Mouse (Mus musculus): ENCODE data around the gene A230072I06Rik.

The A230072I06Rik gene

DNA sequence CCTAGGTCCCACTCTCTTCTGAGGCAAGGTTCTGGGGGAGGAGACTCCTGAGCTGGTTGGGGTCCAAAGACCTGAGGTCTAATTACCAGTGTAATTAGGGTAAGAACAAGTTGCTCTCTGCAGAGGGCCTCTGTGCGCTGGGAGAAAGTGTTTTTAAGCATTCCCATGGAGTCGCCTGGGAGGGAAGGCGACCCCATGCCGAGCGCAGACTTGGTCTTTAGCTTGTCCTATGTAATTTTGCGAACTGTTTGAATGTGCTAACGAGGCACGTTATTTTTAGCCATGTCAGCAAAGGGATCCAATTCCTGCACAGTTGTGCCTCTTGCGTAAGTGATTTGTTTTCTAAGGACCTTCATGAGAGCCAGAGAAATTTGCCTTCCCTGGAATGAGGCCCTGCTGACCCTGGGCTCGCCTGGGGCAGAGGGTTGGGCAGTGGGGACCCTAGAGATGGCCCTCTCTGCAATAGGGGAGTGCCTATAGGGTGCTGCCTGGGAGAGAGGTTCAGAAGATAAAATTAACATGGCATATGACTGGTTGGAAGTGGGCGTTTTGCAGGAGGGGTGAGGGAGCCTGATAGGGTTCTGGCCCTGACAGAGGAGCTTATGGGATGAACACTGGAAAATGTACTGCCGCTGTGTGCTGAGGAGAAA is at the start of gene A230072I06Rik:
TSS of gene A230072I06Rik (plus strand) at position 157 of the 650 bp plus-strand sequence.
- no peak for DNase-seq (ENCODE audit: low spot score in 2 of 2)

DNA sequence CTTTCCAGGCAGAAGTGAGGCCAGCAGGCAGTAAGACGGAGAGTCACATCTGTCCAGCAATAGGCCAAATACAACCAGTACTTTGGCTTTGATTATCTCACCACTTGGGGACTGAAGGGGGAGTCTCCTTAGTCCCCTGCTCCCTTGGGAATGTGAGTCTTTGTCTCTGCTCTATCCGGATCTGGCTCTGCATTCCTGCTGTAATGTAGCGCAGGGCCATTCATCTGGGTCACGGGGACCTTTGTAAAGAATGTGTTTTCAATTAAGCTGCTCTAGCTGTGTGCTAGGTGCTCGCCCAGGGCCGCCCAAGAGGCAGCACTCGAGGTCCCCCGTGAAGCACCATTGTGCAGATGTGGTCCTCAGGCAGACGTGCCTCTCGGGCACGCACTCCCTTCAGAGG is 44.6 kb upstream of the A230072I06Rik start:
- no peak for DNase-seq (ENCODE audit: low spot score in 2 of 2)

DNA sequence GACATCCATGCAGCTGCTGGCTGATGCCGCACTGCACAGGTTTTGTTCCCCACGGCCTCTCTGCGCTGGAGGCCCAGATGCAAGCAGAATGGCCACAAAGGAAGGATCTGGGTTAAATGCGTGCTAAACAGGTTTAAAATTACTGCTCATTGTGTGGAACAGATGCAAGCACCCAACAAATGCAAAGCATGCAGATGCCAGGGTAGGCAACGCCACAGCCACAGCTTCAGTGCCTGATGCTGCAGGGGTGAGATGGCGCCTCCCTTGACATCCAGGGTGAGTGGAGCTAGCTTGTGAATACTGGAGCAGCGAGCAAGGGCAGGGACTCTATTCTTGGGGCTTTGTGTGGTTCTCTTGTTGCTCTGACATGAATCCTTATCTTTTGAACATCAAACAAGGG is 39.8 kb upstream of the A230072I06Rik start:
- no peak for DNase-seq (ENCODE audit: low spot score in 2 of 2)

DNA sequence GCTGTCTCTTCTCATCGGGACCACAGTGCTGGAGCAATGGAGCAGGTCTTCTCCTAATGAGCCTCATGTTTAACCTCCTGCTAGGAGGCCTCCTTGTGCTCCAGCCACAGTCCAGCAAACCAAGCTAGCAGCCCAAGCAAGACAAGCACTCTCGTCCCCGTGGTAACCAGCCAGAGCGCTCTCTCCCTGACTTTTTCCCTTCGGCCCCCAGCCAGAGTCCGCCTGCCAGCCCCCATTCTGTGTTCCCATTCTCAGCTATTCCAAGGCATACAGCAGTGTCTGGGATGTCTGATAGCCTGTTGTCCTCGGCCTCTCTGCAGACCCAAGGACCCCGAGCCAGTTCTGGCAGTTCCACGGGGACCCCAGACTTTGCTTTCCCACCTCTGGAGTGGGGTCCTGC is 38.5 kb upstream of the A230072I06Rik start:
- DNase-seq (ENCODE audit: low spot score in 2 of 2) = no peak

DNA sequence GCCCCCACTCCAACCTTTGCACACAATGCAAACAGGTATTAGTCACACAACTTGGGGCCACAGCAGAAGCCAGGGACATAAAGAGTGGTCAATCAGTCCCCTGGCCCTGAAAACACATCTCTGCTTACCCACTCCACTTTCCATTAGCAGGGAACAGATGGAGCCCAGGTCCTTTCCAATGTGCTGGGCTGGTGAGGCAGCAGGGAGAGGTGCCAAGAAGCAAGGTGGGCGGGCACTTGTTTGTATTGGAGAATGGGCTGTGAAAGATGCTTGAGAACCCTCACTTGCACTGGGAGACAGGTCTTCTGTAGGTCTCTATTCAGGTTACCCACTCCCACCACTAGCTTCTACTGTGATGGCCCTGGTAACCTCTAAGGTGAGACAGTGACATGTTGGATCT is 34.9 kb upstream of the A230072I06Rik start:
- DNase-seq (ENCODE audit: low spot score in 2 of 2) = no peak

DNA sequence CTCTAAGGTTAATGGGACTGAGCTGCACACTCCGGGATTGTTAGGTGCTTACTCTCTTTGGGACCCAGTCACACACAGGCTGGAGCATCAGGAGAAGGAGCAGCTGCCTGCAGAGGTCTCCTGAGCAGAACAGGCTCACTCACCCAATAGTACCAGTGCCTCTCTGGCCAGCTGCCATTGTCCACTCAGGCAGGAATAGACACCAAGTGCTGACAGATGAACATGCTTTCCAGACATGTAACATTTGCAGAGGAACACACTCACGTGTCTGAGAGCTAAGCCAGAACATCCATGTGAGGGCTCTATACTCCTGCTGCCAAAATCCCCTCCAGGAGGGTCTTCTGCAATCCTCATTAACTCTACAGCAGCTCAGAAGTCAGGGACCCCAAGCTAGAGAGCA is 18.7 kb upstream of the A230072I06Rik start:
- DNase-seq (ENCODE audit: low spot score in 2 of 2) = no peak

DNA sequence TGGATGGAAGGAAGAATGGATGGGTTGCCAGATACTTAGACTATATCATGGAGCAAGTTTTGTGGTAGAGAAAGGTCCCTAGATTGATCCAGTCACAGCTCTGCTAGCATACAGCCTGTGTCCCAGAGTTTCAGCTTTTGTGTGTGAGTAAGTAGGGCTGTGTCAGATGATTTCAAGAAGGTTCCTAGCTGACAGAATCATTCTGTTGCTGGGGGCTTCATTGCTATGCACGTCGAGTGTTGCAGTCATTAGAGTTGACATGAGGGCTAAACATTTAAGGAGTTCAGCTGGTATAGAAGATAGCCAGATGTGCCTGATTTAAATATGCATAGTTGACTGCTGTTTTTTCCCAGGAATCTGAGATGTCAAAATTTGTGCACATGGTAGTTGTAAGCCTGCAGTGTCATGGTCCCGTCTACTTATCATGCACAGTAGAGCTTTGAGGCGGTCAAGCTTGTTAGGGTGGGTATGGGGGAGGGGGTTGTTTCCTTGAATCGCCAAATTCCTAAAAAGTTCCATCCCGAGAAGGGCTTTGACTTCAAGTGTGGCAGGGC is 18.1 kb upstream of the A230072I06Rik start:
- no peak for DNase-seq (ENCODE audit: low spot score in 2 of 2)

DNA sequence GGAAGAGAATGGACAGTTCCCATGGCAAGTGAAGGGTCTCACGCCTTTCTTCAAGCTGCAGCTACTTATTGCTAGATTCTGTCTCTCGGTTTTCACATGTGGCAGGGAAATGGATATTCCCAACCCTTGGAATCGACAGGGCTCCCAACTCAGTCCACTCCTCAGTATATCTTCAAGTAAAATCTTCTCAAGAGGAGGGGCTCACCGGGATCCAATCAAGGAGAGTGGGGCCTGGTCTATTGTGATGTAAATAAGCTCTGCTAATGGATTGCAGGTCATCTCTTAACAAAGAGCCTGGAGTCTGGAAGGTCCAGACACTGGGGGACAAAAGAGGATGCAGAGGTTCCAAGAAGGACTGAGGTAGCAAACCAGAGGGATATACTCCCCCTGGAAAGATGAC is 17.1 kb upstream of the A230072I06Rik start:
- DNase-seq (ENCODE audit: low spot score in 2 of 2) = no peak

DNA sequence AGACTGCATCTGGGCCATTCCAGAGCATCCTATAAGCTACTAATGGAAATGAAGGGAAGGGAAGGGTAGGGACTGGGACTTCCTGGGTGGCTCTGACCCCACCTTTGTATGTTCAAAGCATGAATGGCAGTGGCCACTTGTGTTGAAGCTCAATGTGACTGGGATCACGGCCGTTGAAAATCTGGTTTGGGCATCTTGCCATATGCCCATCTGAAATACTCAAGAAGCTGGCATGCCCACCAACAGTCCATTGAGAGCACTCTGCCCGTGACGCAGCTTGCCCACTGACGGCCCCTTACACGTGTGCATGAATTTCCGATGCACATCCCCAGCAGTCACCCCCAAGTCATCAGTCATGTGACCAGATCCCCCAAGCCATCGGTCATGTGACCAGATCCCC is 13.6 kb upstream of the A230072I06Rik start:
- no peak for DNase-seq (ENCODE audit: low spot score in 2 of 2)

DNA sequence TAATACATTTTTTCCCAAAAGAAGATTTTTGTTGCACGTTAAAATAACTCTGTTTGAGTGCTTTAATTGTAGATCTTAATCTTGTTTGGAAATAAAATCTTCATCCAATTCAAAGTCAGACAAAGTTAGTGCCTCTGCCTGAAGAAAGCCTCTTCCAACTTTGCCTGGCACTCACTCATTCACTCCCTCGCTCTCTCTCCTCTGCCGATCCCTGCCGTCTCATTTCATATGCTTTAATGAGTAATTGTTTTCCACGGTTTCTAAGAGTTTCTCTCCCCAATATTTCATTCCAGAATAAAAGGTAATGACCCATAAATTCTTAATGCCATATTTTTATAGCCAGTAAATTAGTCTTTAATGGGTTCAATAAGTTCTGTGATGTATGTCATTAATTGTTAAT is 10.8 kb upstream of the A230072I06Rik start:
- no peak for DNase-seq (ENCODE audit: low spot score in 2 of 2)

DNA sequence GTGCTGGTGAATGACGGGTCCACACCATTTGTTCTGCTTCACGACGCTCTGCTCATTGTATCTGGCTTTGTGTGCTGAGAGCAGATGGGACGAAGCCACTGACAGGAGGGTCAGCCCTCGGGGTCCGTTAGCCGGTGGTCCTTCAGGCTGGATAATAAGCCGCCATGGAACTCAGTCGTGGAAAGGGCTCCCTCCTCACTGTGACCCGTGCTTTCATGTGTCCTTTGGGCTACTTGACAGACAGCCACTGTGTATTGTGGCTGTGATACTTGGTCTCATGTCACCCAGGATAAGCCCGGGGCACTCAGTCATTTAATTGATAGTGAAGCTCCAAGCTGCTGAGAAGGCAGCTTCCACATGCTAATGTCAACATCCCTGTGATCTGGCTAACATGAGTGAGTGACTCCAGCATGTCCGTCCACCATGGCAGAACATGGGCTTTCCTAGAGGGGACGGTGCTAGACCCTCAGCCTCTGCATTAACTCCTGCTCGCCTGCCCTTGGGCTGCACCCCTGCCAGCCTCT is 10.3 kb upstream of the A230072I06Rik start:
- no peak for DNase-seq (ENCODE audit: low spot score in 2 of 2)

DNA sequence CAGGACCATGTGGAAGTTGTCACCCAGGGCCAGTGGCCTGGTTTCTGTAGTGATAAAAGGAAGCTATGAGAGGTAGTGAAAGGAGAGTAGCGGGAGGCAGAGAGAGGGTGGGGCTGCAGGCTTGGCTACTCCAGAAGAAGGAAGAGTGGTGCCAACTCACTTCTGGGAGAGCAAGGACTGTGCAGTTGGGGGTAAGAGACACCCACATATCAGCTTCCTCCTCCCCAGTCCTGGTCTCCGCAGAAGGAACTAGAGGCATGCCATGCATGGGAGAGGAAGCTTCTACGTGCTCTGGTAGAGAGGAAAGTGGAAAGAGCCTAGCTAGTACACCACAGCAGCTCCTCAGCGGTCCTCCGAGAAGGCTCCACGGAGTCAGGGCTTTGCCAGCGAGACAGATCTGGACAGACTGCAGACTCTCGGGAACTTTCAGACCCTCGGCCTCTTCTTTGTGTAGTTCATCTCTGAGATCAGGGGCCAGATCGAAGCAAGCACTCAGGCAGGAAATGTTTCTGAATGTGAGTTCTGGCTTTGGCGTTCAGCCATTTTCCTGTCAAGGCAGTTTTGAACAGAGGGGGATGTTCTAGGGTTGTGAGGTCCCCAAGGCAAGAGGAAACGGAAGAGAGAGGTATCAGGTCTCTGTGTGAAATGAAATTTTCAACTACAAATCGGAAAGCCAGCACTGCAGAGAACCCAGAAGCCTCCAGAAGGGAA is 1.0 kb downstream of the A230072I06Rik start:
- DNase-seq (ENCODE audit: low spot score in 2 of 2) = no peak

DNA sequence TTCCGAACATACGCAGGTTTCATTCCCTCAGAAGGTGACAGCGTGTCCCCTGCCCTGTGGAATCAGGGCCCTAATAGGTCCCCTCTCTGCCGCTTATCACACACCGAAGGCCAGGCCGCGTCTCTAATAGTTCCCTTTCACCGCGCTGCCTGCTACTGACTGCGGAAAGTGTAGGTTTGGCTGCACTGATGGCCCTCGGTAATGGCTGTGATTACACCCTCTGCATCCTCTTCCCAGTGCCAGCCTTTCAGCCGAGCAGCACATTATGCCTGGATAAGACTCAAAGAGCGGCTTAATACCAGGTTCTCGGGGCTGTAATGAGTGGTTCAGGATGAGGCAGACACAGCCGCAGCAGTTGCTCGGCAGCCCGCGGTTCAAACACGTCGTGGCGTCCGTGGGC is 3.5 kb downstream of the A230072I06Rik start:
- DNase-seq (ENCODE audit: low spot score in 2 of 2) = no peak

DNA sequence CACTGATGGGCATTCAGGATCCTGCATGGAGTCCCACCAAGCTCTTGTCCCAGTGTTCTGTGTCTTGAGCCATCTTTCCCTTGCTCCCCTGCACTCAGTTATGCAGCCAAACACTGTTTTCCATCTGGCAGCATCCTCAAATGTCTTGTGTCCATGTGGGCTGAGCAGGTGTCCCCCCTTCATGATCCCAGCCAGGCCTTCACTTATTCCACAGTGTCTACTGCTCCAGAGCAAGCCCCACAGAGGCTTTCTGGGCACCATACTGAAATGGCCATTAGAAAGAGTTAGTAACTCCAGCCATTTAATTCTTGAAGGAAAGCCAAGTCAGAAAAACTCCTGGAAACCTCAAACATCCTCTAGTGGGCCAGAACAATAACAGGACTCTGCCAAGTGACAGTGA is 11.9 kb downstream of the A230072I06Rik start:
- no peak for DNase-seq (ENCODE audit: low spot score in 2 of 2)

DNA sequence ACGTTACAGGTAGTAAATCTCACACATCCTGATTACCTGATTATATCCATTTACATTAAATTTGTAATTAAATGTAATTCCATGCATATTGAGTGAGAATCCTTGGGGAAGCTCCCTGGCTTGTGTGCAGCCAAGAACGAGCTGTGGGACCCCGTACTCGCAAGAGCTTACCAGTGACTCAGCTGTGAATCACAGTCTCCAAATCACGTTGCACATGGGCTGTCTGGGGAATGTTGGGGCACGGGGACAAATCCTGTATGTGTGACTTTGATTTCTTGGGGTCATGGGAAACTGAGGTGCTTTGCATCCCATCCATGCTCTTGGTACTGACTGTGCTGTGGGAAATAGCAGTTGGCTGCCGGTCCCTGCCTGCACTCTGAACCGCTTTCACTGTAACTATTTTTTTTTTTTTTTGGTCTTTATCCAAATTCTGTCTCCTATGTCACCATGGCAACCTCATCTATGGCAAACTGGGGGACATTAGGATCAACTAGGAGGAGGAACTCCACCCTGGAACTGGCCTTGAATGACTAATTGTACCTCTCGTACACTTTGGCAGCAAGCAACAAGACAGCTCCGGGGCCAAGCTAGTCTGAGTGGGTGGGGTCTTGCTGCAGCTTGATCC is 19.8 kb downstream of the A230072I06Rik start:
- peak in 1 of 2 experiments; percentile 9 for DNase-seq (ENCODE audit: low spot score in 2 of 2)

DNA sequence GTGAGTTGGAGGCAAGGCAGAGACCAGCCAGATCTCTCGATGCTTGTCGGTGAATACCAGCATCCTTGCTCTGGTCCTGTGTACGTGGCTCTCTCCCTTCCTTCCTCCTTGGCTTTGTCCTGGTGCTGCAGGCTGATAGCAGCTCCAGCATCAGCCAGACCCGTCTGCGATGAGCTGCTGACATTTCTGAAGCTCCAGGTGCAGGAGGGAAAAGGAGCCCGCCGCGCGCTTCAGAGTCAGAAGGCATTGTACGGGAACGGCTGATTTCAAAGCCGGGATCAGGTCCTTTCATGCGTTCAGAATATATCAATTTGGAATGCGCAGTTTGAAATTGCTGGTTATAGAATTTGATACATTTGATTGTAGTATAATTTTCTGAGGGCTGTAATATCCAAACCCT is 23.4 kb downstream of the A230072I06Rik start:
- DNase-seq (ENCODE audit: low spot score in 2 of 2) = no peak

DNA sequence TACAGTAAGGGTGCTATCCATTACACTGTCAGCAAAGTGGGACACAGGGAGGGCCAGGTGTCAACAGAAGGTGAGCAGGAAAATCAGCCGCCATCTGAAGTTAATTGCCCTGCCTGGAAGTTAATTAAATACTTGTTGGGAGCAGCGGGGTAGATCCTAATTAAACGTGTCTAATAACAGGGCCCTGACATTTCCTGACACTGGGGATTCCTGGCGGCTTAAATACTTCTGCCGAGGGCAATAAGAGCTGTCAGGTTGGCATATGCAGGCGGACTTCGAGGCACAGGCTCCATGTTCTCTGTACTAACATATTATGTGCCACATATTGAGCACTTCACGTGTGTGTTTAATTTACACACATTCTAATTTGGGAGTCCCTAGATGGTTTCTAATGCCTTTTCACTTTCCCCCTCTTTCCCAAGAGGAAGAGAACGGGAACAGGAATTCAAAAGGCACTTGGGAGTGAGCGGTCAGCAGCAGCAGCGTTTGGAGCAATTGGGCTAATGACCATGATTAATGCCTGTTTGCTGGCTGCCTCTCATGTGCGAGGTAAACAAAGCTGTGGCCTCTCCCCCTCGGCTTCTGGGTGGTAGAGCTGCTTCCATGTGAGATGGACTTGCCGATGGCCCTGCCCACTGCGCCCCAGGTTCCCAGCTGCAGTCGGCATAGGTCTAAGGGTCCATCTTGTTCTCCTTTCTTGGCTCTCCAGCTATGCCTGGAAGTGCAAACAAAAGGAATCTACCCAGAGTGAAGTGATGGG is 34.5 kb downstream of the A230072I06Rik start:
- DNase-seq (ENCODE audit: low spot score in 2 of 2) = no peak

DNA sequence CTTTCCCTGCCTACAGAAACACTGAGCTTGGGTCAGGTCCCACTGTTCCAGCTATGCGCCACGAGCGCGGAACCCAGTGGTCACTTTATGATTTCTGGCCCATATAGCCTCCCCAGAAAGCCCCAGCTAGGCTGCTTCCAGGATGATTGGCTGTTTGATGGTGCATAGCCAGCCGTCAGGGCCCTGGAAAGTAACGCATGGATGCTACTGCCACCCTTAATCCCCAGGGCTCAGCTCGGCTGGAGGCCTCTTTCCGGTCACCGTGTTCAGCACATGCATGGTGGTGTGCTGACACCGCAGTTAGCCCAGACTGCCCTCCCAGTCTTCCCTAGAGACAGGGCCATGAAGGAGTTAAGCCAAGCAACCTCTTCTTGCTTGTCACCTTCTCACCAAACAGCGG is 35.6 kb downstream of the A230072I06Rik start:
- DNase-seq (ENCODE audit: low spot score in 2 of 2) = no peak

DNA sequence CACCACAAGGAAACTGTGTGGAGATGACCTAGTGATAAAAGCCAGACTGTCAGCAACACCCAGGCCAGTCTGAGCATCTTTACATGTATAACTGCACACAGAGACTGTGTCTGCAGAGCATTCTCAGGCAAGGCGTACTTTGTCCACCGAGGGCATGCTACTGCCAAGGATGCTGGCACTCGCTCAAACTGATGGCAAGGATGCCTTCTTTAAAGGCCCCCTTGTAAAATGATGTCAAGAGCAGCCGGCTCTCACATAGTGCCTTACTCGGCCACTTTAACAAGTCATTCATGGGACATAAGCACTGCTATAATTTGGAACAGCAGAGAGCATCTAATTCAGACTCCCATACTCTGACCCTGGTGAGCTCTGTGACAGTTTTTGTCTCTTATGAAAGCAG is 36.6 kb downstream of the A230072I06Rik start:
- DNase-seq (ENCODE audit: low spot score in 2 of 2) = no peak

DNA sequence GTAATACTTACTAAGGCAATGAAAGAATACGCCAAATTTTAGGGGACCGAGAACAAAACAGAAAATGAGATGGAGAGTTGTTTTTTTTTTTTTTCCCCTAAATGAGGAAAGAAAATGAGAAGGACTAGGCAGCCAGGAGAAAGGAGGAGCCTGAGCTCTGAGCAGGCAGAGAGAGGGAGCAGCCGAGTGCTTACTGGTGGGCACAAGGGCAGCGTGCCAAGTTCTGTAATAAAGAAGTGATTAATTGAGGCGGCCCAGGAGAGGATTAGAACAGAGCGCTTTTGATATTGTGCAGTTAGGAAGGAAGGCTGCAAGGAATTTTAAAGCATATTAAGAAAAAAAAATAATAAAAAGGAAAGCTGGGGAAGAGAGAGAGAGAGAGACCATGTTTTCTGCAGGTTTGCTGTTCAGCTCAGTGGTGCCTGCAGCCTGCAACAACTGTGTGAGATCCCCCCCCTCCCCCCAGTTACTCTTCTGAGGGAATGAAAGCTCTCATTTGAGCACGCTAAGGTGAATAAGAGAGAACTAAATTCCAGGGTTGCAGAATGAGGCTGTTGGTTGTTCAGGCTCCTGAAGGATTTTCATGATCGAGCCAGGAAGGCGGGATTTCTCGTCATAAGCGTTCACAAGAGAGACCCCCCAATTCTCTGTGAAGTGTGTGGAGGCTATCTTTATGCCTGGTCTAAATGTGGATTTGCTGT is 41.3 kb downstream of the A230072I06Rik start:
- peak; percentile 19 to 37 for DNase-seq (ENCODE audit: low spot score in 2 of 2)

DNA sequence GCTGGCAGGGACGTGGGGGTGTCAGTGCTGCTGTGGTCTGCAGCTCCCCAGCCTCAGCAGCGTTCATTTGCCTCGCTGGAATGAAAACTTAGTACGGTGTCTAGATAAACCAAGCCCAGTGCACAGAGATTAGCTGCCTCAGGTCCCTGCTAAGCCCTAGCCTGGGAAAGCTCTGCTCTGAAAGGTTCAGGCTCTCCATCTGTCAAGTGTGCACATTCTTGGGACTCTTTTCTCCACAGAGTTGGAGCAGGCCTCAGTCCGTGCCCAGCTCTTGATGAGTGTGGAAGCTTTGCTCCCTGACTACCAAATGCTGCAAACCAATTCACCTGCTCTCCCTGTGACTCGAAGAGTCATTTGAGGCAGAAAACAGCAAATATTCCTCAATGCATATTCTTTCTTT is 43.5 kb downstream of the A230072I06Rik start:
- DNase-seq (ENCODE audit: low spot score in 2 of 2) = no peak

Data from frontal cortex, postnatal 36 days (tissue).